Mouse (Mus musculus): ENCODE measurements around the gene Rasa4. TPM values are rescaled to one million over a fixed set of nuclear protein-coding genes. Genes with fewer than 3 reads are reported as not detected.
A peak's percentile ranks its signal among the peaks of the same experiment; 100 is the strongest.

Gene Rasa4
- 30.6 and 31.3 TPM in 2 replicates for total RNA-seq (2014; rRNA removed)
- 26.8 and 29.6 TPM in 2 replicates for polyA plus RNA-seq (2015; fragmentation: Nextera tagmentation; extraction: Ambion mirVana)

DNA sequence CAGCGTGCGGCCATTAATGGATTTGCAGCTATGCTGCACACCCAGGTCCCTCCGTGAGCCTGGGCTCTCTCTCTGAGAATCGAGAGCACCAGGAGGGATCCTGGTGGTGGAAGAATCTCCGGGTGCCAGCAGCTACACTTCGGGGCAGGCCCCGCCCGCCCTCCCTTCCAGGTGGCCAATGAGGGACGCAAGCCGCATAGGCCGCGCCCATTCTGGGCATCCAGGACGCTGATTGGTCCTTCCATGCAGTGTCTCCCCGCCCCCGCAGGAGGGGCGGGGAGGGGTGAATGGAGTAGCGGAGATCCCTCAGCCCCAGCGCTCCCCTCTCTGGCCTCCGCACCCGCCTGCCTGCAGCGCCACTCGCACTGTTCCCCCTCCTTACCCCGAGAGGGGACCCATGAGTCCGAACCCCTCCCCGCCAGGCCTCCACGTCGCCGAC, at the start of gene Rasa4:
TSS of gene Rasa4 (plus strand) at position 248 of the 439 bp plus-strand sequence.
- peak within 1 kb of the TSS; percentile 65 for H3K4me3 ChIP-seq (ENCODE audit: low read depth, low read length)
- H3K27me3 ChIP-seq (ENCODE audit: insufficient read depth, low read length): no peaks in the 10 kb centered on the region
- H3K9ac ChIP-seq (replicated peaks; ENCODE audit: low read length, poor library complexity, severe bottlenecking): peak within 1 kb of the TSS; percentile 69
- H3K36me3 ChIP-seq (ENCODE audit: insufficient read depth, low read length): no peaks in the 10 kb centered on the region
- H3K4me1 ChIP-seq (ENCODE audit: insufficient read depth, low read length): peaks cover 7% of the 10 kb centered on the region; the same call in 1 of the 2 replicates
- TF ChIP-seq CTCF (IDR thresholded peaks at IDR 0.05): peak; percentile 30; the same call in 1 of the 2 replicates
- H3K27ac ChIP-seq (ENCODE audit: low read depth, low read length): peak within 1 kb of the TSS; percentile 27; the same call in 1 of the 2 replicates
- peak within 1 kb of the TSS; percentile 76 for H3K4me2 ChIP-seq (ENCODE audit: low read depth, low read length, poor library complexity, severe bottlenecking)
- H3K9me3 ChIP-seq (ENCODE audit: low read length): no peaks in the 10 kb centered on the region
- WGBS: under 1% methylated on average over 25 of the region's 28 CpGs
- DNase-seq (ENCODE audit: low spot score) (peak; percentile 97), ATAC-seq (ENCODE audit: low FRiP score) (peak; percentile 93)

DNA sequence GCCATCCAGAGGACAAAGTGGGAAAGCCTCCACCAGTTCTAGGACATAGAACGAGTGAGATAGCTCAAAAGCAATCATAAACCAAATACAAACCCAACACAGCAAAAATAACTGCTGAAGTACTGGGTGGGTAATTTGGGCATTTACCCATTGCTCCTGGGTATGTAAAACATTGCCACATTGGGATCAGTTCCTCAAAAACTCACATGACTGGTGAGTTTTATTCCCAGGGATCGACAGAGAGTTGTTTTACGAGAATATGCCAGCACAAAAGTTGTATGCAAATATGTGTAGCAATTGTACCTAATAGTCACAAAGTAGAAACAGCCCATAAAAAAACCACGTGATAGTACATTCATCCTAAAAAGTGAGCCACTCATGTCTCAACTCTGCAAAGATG, 48.8 kb upstream of the Rasa4 start:
- H3K4me1 ChIP-seq (ENCODE audit: insufficient read depth, low read length): no peaks in the 10 kb centered on the region
- DNase-seq (ENCODE audit: low spot score): no peak
- no peak overlapping the region for H3K9ac ChIP-seq (replicated peaks; ENCODE audit: low read length, poor library complexity, severe bottlenecking)
- H3K4me2 ChIP-seq (ENCODE audit: low read depth, low read length, poor library complexity, severe bottlenecking): no peak overlapping the region
- 91% methylated on average over 4 of the region's 4 CpGs for WGBS
- H3K27ac ChIP-seq (ENCODE audit: low read depth, low read length): no peak overlapping the region
- H3K9me3 ChIP-seq (ENCODE audit: low read length): no peaks in the 10 kb centered on the region
- TF ChIP-seq CTCF (IDR thresholded peaks at IDR 0.05): no peak
- no peaks in the 10 kb centered on the region for H3K27me3 ChIP-seq (ENCODE audit: insufficient read depth, low read length)
- H3K4me3 ChIP-seq (ENCODE audit: low read depth, low read length): no peak overlapping the region
- peaks cover 28% of the 10 kb centered on the region for H3K36me3 ChIP-seq (ENCODE audit: insufficient read depth, low read length)
- no peak for ATAC-seq (ENCODE audit: low FRiP score)

DNA sequence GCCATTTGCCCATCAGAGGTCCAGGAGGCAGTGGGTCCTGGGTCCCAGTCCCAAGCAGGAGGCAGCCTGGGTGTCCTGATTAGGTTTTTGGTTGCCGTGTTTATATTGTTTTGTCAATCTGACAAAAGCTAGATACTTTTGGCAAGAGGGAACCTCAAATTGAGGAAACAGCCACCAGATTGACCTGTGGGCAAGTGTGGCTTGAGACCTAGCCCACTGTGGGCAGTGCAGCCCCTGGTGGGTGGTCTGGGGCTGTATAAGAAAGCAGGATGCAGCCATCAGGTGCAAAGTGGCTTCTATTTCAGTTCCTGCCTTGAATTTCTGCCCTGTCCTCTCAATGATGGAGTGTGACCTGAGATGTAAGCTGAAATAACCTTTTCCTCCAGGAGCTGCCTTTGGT, 48.4 kb upstream of the Rasa4 start:
- peaks cover 23% of the 10 kb centered on the region for H3K36me3 ChIP-seq (ENCODE audit: insufficient read depth, low read length)
- no peak overlapping the region for H3K4me3 ChIP-seq (ENCODE audit: low read depth, low read length)
- H3K4me1 ChIP-seq (ENCODE audit: insufficient read depth, low read length): no peaks in the 10 kb centered on the region
- H3K9me3 ChIP-seq (ENCODE audit: low read length): no peaks in the 10 kb centered on the region
- no peak for ATAC-seq (ENCODE audit: low FRiP score)
- DNase-seq (ENCODE audit: low spot score): no peak
- H3K27ac ChIP-seq (ENCODE audit: low read depth, low read length): no peak overlapping the region
- H3K27me3 ChIP-seq (ENCODE audit: insufficient read depth, low read length): no peaks in the 10 kb centered on the region
- H3K9ac ChIP-seq (replicated peaks; ENCODE audit: low read length, poor library complexity, severe bottlenecking): no peak overlapping the region
- 91% methylated on average over 1 of the region's 1 CpGs for WGBS
- no peak overlapping the region for H3K4me2 ChIP-seq (ENCODE audit: low read depth, low read length, poor library complexity, severe bottlenecking)
- no peak for TF ChIP-seq CTCF (IDR thresholded peaks at IDR 0.05)

DNA sequence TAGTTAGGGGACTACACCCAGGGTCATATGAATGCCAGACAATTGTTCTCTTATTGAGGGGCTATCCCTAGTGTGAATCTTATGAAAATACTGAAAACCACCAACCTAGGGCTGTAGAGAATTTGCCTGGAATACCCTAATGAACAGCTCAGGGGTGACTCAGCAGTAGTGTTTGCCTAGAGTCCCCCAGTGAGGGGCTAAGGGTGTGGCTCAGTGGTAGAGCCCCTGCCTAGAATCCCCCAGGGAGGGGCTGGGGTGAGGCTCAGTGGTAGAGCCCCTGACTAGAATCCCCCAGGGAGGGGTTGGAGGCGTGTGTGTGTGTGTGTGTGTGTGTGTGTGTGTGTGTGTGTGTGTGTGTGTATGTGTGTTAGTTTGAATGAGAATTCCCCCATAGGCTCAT, 47.0 kb upstream of the Rasa4 start:
- no peak overlapping the region for H3K4me3 ChIP-seq (ENCODE audit: low read depth, low read length)
- no peak overlapping the region for H3K4me2 ChIP-seq (ENCODE audit: low read depth, low read length, poor library complexity, severe bottlenecking)
- no peaks in the 10 kb centered on the region for H3K27me3 ChIP-seq (ENCODE audit: insufficient read depth, low read length)
- no peaks in the 10 kb centered on the region for H3K9me3 ChIP-seq (ENCODE audit: low read length)
- WGBS: 75% methylated on average over 1 of the region's 1 CpGs
- H3K36me3 ChIP-seq (ENCODE audit: insufficient read depth, low read length): peaks cover 11% of the 10 kb centered on the region
- H3K9ac ChIP-seq (replicated peaks; ENCODE audit: low read length, poor library complexity, severe bottlenecking): no peak overlapping the region
- TF ChIP-seq CTCF (IDR thresholded peaks at IDR 0.05): no peak
- no peak overlapping the region for H3K27ac ChIP-seq (ENCODE audit: low read depth, low read length)
- ATAC-seq (ENCODE audit: low FRiP score): no peak
- no peaks in the 10 kb centered on the region for H3K4me1 ChIP-seq (ENCODE audit: insufficient read depth, low read length)
- DNase-seq (ENCODE audit: low spot score): no peak

DNA sequence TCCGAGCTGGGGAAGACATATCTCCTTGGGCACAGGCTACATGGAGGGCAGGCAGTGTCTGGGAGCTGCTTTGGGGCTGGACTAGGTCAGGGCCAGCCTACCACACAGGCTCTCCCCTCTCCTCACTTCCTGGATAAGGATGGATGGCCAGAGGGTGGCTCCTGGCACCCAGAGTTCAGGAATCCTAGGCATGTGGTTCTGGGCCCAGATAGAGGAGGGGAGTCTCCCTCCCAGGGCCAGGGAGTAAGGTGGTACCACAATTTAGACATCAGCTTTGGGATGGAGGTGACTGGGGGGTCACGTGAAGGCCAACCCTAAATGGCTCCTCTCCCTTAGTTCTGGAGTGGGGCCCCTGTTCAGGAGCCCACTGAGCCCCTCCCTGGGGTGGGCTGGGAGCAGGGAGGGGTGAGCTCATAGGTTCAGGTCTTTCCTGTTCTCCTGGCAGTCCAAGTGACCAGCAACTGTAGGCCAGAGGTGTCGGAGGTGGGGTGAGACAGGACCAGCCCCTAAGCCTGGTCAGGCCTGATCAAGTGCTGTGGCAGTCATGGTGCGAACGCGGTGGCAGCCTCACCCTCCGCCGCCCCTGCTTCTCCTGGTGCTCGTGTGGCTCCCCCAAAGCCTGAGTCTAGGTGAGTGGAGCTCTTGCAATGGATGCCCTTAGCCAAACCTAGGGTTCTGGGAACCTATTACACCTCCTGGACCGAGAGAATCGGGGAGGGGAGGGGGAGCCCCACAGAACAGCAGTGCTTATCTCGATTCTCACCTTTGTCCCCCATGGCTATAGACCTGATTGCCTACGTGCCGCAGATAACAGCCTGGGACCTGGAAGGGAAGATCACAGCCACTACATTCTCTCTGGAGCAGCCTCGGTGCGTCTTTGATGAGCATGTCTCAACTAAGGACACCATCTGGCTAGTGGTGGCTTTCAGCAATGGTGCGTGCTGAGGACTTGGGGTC, 45.2 kb upstream of the Rasa4 start, which contains the start of gene Upk3b:
TSS of gene Upk3b (plus strand) at position 239 of the 957 bp plus-strand sequence.
- Histone ChIP-seq H3K27me3 (ENCODE audit: insufficient read depth, low read length) (no peaks in the 10 kb centered on the region), H3K36me3 (ENCODE audit: insufficient read depth, low read length) (no peaks in the 10 kb centered on the region), H3K9ac (replicated peaks; ENCODE audit: low read length, poor library complexity, severe bottlenecking) (no peak within 1 kb of the TSS), H3K4me3 (ENCODE audit: low read depth, low read length) (no peak within 1 kb of the TSS), H3K4me2 (ENCODE audit: low read depth, low read length, poor library complexity, severe bottlenecking) (no peak within 1 kb of the TSS), H3K4me1 (ENCODE audit: insufficient read depth, low read length) (no peaks in the 10 kb centered on the region), H3K27ac (ENCODE audit: low read depth, low read length) (no peak within 1 kb of the TSS), H3K9me3 (ENCODE audit: low read length) (no peaks in the 10 kb centered on the region)
- 87% methylated on average over 17 of the region's 17 CpGs for WGBS
- DNase-seq (ENCODE audit: low spot score): no peak
- TF ChIP-seq CTCF (IDR thresholded peaks at IDR 0.05): no peak
- ATAC-seq (ENCODE audit: low FRiP score): no peak

DNA sequence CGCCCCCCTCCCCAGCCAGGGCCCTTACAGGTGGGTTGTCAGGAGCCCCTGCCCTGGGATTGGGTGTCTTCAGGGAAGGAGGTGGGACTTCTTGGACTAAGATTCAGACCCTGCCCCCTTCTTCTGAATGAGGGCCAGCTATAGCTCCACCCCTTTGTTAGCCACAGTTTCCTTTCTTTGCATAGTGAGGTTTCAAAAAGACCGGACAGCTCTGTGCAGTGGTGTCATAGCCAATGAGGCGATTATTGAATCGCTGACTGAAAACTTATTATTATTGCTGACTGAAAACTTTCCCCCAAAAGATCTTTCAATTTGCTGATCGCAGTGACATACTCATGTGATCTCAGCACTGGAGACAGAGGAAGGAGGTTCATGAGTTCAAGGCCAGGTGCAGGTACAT, 43.5 kb upstream of the Rasa4 start:
- H3K9ac ChIP-seq (replicated peaks; ENCODE audit: low read length, poor library complexity, severe bottlenecking): no peak overlapping the region
- no peak overlapping the region for H3K27ac ChIP-seq (ENCODE audit: low read depth, low read length)
- H3K4me3 ChIP-seq (ENCODE audit: low read depth, low read length): no peak overlapping the region
- H3K9me3 ChIP-seq (ENCODE audit: low read length): no peaks in the 10 kb centered on the region
- no peaks in the 10 kb centered on the region for H3K36me3 ChIP-seq (ENCODE audit: insufficient read depth, low read length)
- no peaks in the 10 kb centered on the region for H3K4me1 ChIP-seq (ENCODE audit: insufficient read depth, low read length)
- H3K4me2 ChIP-seq (ENCODE audit: low read depth, low read length, poor library complexity, severe bottlenecking): no peak overlapping the region
- no peak for TF ChIP-seq CTCF (IDR thresholded peaks at IDR 0.05)
- DNase-seq (ENCODE audit: low spot score) (peak; percentile 13), ATAC-seq (ENCODE audit: low FRiP score) (no peak)
- WGBS: 36% methylated on average over 5 of the region's 5 CpGs
- H3K27me3 ChIP-seq (ENCODE audit: insufficient read depth, low read length): no peaks in the 10 kb centered on the region
